Mouse (Mus musculus) E14TG2a.4 (cell line): ENCODE data around the gene Gm10203.
A peak's percentile ranks its signal among the peaks of the same experiment; 100 is the strongest.

Experiments
- H3K27me3 ChIP-seq: 2 replicates; pipeline ENCODE4 v1.6.1; 2014; ENCODE audit warnings: low read length, control low read depth; ENCODE audit not compliant: insufficient read depth
- H3K36me3 ChIP-seq: 2 replicates; pipeline ENCODE4 v1.6.1; 2014; ENCODE audit warnings: low read length, control low read depth; ENCODE audit not compliant: insufficient read depth
- H3K4me1 ChIP-seq: replicated peaks from 2 replicates; pipeline ENCODE4 v1.6.1; 2014; ENCODE audit warnings: low read depth, low read length, control low read depth
- H3K4me3 ChIP-seq: replicated peaks from 2 replicates; pipeline ENCODE4 v1.5.1; 2014; ENCODE audit warnings: mild to moderate bottlenecking, low read length
- H3K9me3 ChIP-seq: 2 replicates; pipeline ENCODE4 v1.6.1; 2014; ENCODE audit warnings: low read length, control low read depth
- CTCF ChIP-seq: conservative IDR thresholded peaks from 2 replicates; pipeline ENCODE4 v1.5.1; 2014; ENCODE audit warnings: low read length
- NANOG ChIP-seq: IDR thresholded peaks from 2 replicates; pipeline ENCODE4 v1.6.1; 2014; ENCODE audit warnings: borderline replicate concordance, low read length, mixed read lengths
- POU5F1 ChIP-seq: IDR thresholded peaks from 2 replicates; pipeline ENCODE4 v1.6.1; 2014; ENCODE audit warnings: low read length, borderline replicate concordance

Gene Gm10203

DNA sequence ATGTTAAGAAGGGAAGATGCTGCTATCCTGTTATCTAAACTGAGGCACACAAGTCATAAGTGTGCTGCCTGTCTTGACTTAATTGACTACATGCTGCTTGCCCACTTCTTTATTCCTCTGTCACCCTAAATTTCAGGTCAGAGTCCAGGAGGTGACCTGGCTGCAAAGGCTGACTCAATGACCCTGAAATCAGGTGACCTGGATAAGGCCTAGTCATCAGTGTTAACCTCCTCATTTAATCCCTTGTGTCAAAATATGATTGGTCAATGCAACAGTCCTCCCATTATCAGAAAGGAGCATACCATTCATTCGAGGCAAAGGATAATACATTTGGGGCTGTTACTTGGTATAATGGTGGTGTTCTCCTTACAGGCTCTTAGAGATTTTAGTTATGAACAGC lies 9.5 kb downstream of the Gm10203 start, which contains the start of gene Etfbkmt:
TSS of gene Etfbkmt (plus strand) at position 379 of the 400 bp plus-strand sequence.
- TF ChIP-seq CTCF (no peak), NANOG (no peak), POU5F1 (no peak)
- Histone ChIP-seq H3K4me1 (peaks cover 69% of the 10 kb centered on the region), H3K27me3 (no peaks in the 10 kb centered on the region), H3K9me3 (no peaks in the 10 kb centered on the region), H3K4me3 (no peak within 1 kb of the TSS), H3K36me3 (peaks cover 16% of the 10 kb centered on the region)

DNA sequence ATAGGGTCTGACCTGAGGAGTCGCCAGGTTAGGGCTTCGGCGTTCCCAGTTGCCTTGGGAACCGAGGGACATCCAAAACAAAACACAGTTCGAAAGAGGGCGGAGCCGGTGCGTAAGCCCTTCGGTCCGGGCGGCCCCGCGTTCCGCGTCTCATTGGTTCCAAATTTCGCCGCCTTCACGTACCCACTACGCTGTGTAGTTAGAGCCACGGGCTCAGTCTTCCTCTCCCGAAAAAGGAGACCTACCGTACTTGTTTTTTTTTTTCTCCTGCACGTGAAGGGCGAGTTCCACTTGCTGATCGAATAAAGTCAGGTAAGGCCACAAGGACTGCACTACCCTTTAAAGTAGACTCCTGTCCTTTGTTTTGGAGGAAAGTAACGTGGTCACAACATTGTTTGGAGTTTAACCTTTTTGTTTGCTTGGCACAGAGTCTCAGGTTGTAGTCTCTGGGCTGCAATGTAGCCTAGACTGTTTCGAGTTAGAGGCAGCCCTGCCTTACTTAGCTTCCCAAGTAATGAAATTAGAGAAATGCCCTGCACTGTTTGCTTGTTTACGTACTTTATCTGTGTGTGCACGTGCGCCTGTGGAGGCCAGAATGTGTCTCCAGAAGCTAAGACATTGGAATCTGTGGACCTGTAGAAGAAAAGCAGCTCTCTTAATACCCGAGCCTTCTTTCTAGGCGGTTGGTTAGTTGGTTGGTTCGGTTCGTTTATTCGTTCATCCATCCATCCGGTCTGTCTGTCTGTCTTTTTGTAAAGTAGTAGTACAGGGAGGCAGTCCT lies 11.6 kb downstream of the Gm10203 start:
- H3K4me3 ChIP-seq = peak overlapping the region; percentile 80
- H3K36me3 ChIP-seq = peaks cover 35% of the 10 kb centered on the region
- no peaks in the 10 kb centered on the region for H3K9me3 ChIP-seq
- H3K27me3 ChIP-seq = no peaks in the 10 kb centered on the region
- no peak for TF ChIP-seq CTCF
- no peak for TF ChIP-seq POU5F1
- TF ChIP-seq NANOG = no peak
- H3K4me1 ChIP-seq = peaks cover 49% of the 10 kb centered on the region

DNA sequence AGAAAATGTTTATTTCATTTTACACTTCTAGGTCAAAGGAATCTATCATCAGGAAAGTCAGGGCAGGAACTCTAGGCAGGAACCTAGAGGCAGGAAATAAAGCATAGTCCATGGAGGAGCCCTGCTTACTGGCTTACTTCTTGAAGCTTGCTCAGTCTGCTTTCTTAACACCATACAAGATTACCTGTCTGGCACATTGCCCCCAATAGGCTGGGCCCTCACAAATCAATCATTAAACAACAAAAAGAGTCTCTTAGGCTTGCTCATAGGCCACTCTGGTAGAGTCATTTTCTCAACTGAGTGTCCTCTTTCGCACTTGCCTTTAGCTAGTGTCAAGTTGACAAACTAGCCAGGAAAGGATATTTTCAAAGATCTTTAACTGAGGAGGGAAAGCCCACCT lies 15.2 kb downstream of the Gm10203 start:
- Histone ChIP-seq H3K4me1 (peaks cover 24% of the 10 kb centered on the region), H3K4me3 (no peak overlapping the region), H3K9me3 (no peaks in the 10 kb centered on the region), H3K36me3 (peaks cover 53% of the 10 kb centered on the region), H3K27me3 (no peaks in the 10 kb centered on the region)
- TF ChIP-seq POU5F1 = no peak
- TF ChIP-seq NANOG = no peak
- no peak for TF ChIP-seq CTCF

DNA sequence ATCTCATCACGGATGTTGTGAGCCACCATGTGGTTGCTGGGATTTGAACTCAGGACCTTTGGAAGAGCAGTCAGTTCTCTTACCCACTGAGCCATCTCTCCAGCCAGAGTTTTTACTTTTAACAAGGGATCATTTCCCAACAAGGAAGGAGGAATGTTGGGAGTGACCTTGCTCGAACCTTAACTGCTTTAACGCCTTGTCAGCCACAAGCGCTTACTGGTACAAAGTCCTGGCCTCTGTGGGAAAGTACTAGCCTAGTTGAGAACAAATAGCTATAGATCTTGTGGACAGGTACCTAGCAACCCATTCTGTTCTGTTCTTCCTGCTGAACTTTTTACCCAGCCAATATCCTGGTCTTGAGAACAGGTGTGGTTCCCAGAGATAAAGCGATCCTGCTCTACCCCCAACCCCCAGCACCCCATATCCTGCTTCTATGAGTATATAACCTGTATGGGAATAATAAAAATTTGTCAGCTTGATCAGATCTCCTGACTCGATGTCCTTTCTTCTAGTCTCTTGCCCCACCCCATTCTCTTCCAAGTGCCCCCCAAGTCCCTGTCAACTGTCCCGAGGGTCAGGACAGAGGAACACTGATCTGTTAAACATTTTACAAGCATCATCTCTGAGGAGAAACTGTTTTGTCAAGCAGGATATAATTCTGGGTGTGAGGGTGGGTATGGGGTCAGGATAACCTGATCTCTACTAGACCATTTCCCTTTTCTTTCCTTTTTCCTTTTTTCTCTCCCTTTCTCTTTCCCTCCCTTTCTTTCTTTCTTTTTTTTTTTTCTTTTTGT lies 18.7 kb downstream of the Gm10203 start:
- Histone ChIP-seq H3K4me1 (peaks cover 15% of the 10 kb centered on the region), H3K9me3 (peaks cover 11% of the 10 kb centered on the region; the same call in 1 of the 2 replicates), H3K36me3 (peaks cover 62% of the 10 kb centered on the region), H3K27me3 (no peaks in the 10 kb centered on the region), H3K4me3 (no peak overlapping the region)
- TF ChIP-seq NANOG (no peak), CTCF (no peak), POU5F1 (no peak)

DNA sequence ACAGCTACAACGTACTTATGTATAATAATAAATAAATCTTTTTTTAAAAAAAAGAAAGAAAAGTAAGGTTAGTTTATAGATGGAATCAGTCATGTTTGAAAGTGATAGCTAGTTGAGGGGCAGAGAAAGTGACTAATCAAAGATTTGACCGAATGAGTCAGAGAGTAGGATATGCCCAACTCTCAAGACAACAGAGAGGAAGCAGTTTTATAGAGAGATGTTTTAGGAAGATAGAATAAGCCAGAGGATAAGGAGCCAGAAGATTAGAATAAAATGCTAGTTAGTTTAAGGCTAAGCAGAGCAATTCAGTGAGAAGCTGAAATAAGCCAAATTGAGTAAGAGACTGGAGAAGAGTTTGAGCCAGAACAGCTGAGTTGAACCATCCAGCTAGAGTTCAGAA lies 22.1 kb downstream of the Gm10203 start:
- TF ChIP-seq CTCF = no peak
- TF ChIP-seq POU5F1 = no peak
- TF ChIP-seq NANOG = no peak
- no peak overlapping the region for H3K4me3 ChIP-seq
- no peaks in the 10 kb centered on the region for H3K27me3 ChIP-seq
- peaks cover 34% of the 10 kb centered on the region for H3K36me3 ChIP-seq
- H3K4me1 ChIP-seq = peaks cover 31% of the 10 kb centered on the region
- H3K9me3 ChIP-seq = peaks cover 11% of the 10 kb centered on the region; the same call in 1 of the 2 replicates

DNA sequence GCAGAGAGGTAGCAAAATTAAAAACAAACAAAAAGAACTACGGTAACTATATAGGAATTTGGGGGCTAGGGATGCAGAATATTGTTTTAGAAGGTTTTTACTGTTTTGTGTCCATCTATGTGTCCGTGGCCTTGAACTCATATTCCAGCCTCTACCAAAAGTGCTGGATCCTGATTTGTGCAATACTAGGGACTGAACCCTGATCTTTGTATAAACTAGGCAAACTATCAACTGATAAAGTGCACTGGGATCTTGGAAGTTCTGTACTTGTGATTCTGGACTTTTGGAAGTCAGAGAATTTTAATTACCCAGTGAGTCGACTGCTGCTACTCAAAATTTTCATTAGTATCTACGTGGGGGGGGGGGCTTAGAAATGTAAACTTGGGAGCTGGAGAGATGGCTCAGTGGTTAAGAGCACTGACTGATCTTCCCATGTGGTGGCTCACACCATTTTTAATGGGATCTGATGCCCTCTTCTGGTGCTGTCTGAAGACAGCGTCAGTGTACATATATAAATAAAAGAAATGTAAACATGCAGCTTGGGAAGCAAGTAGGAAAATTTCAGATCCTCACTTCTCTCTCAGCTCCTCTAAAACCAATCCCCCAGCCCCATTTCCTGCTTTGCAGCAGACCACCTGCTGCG lies 23.6 kb downstream of the Gm10203 start:
- TF ChIP-seq NANOG = no peak
- TF ChIP-seq POU5F1 = no peak
- TF ChIP-seq CTCF = no peak
- Histone ChIP-seq H3K27me3 (no peaks in the 10 kb centered on the region), H3K9me3 (peaks cover 11% of the 10 kb centered on the region; the same call in 1 of the 2 replicates), H3K4me1 (peaks cover 28% of the 10 kb centered on the region), H3K36me3 (peaks cover 31% of the 10 kb centered on the region), H3K4me3 (no peak overlapping the region)

DNA sequence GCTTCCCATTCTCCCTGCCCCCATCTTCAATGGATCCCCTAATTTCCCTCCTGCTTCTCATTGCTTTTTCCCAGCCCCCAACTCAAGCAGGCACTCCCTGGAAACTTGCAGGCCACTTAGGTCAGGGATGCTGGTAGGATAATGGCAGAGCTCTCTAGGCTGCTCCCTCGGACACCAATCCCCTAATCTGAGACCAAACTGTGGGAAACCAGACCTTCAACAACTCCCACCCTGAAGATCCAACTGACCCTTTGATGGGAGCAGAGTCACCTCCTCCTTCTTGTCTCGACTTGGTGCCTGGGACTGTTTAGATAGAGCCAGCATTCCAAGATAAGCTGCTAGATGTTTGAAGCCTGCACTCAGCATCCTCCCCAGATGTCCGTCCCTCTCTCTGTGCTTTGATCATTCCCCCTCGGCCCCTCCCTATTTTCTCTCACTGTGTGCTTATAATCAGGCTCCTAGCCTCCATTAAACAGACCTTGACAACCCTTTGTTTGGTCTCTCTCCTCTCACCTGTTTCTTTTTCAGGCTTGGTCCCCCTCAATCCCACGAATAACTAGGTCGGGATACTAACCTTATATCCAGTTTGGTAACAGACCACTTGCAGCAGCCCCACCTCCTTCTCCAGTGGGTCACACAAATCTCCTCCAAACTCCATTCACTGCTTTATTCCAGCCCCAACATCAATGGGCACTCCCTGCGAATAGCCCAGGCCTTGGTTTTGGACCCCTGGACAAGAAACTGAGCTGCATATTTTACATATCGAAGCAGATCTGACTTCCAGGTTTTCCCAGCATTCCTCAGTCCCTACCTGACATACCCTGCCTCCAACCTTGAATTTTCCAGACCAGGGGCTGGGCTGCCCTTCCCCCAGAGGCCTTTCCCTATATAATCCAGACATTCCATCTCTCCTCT lies 24.4 kb downstream of the Gm10203 start:
- Histone ChIP-seq H3K36me3 (peaks cover 29% of the 10 kb centered on the region), H3K4me3 (no peak overlapping the region), H3K27me3 (no peaks in the 10 kb centered on the region), H3K9me3 (peaks cover 11% of the 10 kb centered on the region; the same call in 1 of the 2 replicates), H3K4me1 (peaks cover 25% of the 10 kb centered on the region)
- no peak for TF ChIP-seq NANOG
